Mouse (Mus musculus) cerebellum, adult 2 months (tissue): ENCODE measurements at regions not wholly inside any gene's neighbourhood (a gene's known extent, or its start where the extent isn't known, plus 50 kb on each side); places are given as distances from the start of the nearest gene placed in this dataset.

Experiments used
- CTCF ChIP-seq: fragments of 200-500 bp; IDR thresholded peaks from 2 replicates; pipeline ENCODE4 v1.5.1; 2011; ENCODE audit warnings: low read depth, mild to moderate bottlenecking, control low read depth, low read length, moderate library complexity, borderline replicate concordance; ENCODE audit not compliant: insufficient read depth
- POLR2A ChIP-seq: fragments of 200-500 bp; IDR thresholded peaks from 2 replicates; pipeline ENCODE4 v1.6.1; 2011; ENCODE audit warnings: low read length, control low read depth, borderline replicate concordance; ENCODE audit not compliant: insufficient read depth

DNA sequence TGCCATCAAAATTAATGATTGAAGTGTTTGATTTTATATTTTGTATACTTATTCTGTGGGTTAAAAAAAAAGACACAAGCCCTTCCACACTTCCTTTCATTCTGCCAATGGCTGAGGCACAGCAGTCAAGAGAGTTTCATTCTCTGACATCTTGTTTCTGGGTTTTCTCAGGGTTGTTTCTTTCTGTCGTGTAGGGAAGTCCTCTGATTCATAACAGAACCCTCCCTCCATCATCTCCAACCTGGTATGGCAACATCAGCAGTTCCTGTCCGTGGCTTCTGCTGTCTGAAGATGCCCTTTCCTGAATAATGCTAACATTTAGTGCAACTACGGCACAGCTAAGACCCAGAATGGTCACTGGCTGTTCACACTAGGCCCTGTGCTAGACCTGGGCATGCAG, 167.3 kb downstream of the Hs3st3b1 start:
- TF ChIP-seq CTCF: no peak
- TF ChIP-seq POLR2A: no peak
